Mouse (Mus musculus): ENCODE data around the gene Gm29866.
"Not testable (repeated sequence)": the region's sequence is repeated elsewhere in the genome, so short reads cannot be mapped to it uniquely, and the experiment has no call there.

Gene Gm29866

DNA sequence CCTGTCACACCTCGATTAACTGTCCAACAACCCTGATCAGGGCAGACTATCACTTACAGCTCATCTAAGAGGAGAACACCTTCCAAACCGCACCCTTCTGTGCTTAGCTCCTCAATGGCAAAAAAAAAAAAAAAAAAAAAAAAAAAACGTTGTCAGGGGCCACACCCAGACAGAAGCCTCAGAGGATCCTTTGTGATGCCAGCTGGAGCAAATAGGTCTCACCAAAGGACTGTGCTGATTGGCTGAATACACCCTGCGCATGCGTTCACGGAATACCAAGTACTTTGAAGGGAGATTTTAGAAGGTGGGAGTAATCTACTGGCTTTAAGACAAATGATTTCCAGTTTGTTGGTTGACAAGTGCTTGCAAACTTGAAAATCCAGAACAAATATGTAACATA is at the start of gene Gm29866:
Gene Gm29866 (minus strand): TSS at position 101 of the 400 bp plus-strand sequence.
- not testable (repeated sequence) for DNase-seq (ENCODE audit: low read depth)

Measured in fibroblast of lung, adult 2 months (primary cell).